Mouse (Mus musculus) gastrocnemius, adult 18-20 months (tissue): Measurements from ENCODE around the gene Timm23. TPM values are rescaled to one million over a fixed set of nuclear protein-coding genes. Genes with fewer than 3 reads are reported as not detected.

Experiments used
- DNase-seq: peaks from one replicate; pipeline ENCODE4 v3.0.0; 2021; ENCODE audit warnings: low spot score
- total RNA-seq, 2 experiments: library from RNA; stranded (reverse); gene quantifications; 2 replicates each; pipeline ENCODE4 v1.2.3; 2021

Timm23 gene
- total RNA-seq, 2 experiments from 2014 or later: 229 TPM

GRCm38 (mm10) chr14:32134293-32134692 is 67.4 kb downstream of the Timm23 start:
- no peak for DNase-seq

DNA sequence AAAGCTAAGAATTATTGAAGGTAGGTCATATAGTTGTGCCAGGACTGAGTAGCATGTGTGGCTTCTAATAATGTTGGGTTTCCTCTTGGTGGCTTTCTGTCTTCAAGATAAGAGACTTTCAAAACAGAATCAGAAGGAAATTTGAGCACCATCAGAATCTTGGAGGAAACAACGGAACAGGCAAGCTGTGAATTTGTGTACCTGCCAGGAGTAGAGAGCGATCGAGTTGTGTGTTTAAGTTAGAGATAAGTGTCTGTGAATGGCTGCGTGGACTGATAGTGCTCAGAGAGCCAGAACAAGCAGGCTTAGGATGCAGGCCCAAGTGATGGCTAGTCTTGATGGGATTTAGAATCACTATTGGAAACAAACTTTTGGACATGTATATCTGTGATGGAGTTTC is 69.9 kb downstream of the Timm23 start:
- DNase-seq: no peak

Other genes with a start within 250 kb of the Timm23 start
- gene Galnt15, start 172.9 kb downstream of the Timm23 start, total RNA-seq: 1 to 10 TPM; 6.2 to 6.5 TPM
- 10 to 100 TPM; 17.9 to 19.5 TPM for gene Oxnad1, start 116.5 kb downstream of the Timm23 start, total RNA-seq
- 100 to 1,000 TPM; 119 to 128 TPM for gene Dph3, start 116.2 kb downstream of the Timm23 start, total RNA-seq
- gene Msmb, start 59.9 kb downstream of the Timm23 start, total RNA-seq: not detected
- 10 to 100 TPM; 65.2 to 76.7 TPM for gene Ncoa4, start 42.0 kb downstream of the Timm23 start, total RNA-seq
- 10 to 100 TPM; 25.3 to 28.9 TPM for gene Parg, start 51 bp upstream of the Timm23 start, total RNA-seq
- gene Ogdhl, start 120.1 kb upstream of the Timm23 start, total RNA-seq: under 1 TPM; 0.43 to 0.76 TPM
- not detected for gene 1700024G13Rik, start 186.5 kb upstream of the Timm23 start, total RNA-seq